Mouse (Mus musculus) testis, adult 2 months (tissue): Measurements from ENCODE around the gene Dst. TPM values are rescaled to one million over a fixed set of nuclear protein-coding genes. Genes with fewer than 3 reads are reported as not detected.

Experiments used
- H3K27ac ChIP-seq: fragments of 200-500 bp; 2 replicates; pipeline ENCODE4 v1.5.1; 2012; ENCODE audit warnings: low read depth, low read length; ENCODE audit not compliant: control insufficient read depth, insufficient read depth
- H3K27me3 ChIP-seq: fragments of 200-500 bp; 2 replicates; pipeline ENCODE4 v1.6.1; 2012; ENCODE audit warnings: mild to moderate bottlenecking, low read length, moderate library complexity; ENCODE audit not compliant: control insufficient read depth, insufficient read depth
- H3K36me3 ChIP-seq: fragments of 200-500 bp; 2 replicates; pipeline ENCODE4 v1.6.1; 2012; ENCODE audit warnings: mild to moderate bottlenecking, low read length; ENCODE audit not compliant: control insufficient read depth, insufficient read depth
- H3K4me1 ChIP-seq: fragments of 200-500 bp; 2 replicates; pipeline ENCODE4 v1.6.1; 2012; ENCODE audit warnings: low read length; ENCODE audit not compliant: control insufficient read depth, insufficient read depth
- H3K4me3 ChIP-seq: fragments of 200-500 bp; 2 replicates; pipeline ENCODE4 v1.5.1; 2012; ENCODE audit warnings: low read depth, mild to moderate bottlenecking, low read length, moderate library complexity, mixed read lengths; ENCODE audit not compliant: control insufficient read depth
- CTCF ChIP-seq: fragments of 200-500 bp; IDR thresholded peaks from 2 replicates; pipeline ENCODE4 v1.5.1; 2012; ENCODE audit warnings: low read depth, mild to moderate bottlenecking, inconsistent platforms, low read length, moderate library complexity; ENCODE audit not compliant: control insufficient read depth, insufficient read depth, insufficient replicate concordance
- POLR2A ChIP-seq: fragments of 200-500 bp; IDR thresholded peaks from 2 replicates; pipeline ENCODE4 v1.6.1; 2012; ENCODE audit warnings: low read depth, mild to moderate bottlenecking, inconsistent platforms, low read length, moderate library complexity; ENCODE audit not compliant: control insufficient read depth
- polyA plus RNA-seq: library from polyadenylated mRNA; depleted of rRNA; stranded (reverse); fragments of >200 nt; gene quantifications from 2 replicates; pipeline ENCODE4 v1.2.3, GENCODE M21; 2012

Dst gene
- polyA plus RNA-seq, 1 experiment = 33.0 TPM

DNA sequence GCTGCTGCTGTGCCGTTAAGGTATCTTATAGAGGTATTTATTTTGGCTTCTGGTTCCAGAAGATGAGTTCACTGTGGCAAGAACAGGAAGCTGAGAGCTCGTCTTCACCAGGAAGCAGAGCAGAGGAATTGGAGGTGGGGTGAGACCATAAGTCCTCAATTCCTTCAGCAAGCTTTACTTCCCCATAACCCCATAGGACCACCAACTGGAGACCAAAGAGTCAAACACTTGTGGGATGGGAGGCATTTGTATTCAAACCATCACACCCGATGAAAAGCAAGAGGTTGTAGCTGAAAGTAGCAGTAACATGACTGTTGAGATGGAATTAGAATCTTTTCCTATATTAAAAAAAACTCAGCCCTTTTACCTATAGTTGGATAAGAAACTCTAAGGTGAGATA is 132.0 kb downstream of the Dst start:
- Histone ChIP-seq H3K4me3 (no peak overlapping the region), H3K4me1 (no peaks in the 10 kb centered on the region), H3K27ac (no peak overlapping the region), H3K36me3 (no peaks in the 10 kb centered on the region), H3K27me3 (no peaks in the 10 kb centered on the region)
- TF ChIP-seq POLR2A = no peak
- TF ChIP-seq CTCF = no peak

DNA sequence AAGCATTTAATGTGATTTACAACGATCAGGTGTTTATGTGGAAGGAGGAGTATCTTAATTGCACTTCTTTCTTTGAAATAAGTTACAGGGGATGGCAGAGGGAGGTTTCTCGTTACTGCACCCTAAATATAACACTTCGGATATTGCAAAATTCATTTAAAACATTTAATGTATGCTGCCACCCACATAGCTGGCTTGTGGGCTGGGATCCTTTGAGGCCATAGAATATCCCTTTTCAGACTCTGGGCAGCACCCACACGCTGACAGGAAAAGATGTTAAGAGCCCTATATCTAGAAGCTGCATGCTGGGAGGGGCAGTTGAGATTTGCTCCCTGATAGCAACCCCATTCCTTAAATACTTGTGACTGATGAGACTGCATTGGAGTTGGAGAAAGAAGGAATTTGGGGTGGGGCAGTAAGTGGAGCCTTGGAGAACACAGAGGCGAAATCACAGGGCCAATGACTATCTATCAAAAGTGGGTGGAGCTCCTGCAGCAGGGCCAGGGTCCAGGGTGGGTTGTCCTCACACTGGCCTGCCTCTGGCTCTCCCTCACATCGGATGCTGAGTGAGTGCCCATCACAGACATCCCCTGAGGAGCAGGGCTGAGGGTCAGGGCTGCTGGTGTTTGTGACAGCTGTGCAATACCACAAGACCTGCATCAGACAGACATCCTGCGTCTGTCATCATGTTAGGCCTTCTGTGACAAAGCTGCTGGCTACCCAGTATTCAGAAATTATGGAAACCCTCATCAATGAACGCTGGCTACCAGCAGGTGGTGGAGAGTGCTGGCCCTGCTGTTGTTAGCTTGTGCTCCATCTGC is 133.1 kb downstream of the Dst start:
- no peaks in the 10 kb centered on the region for H3K27me3 ChIP-seq
- H3K27ac ChIP-seq = no peak overlapping the region
- no peaks in the 10 kb centered on the region for H3K36me3 ChIP-seq
- H3K4me3 ChIP-seq = no peak overlapping the region
- no peaks in the 10 kb centered on the region for H3K4me1 ChIP-seq
- TF ChIP-seq CTCF (no peak), POLR2A (no peak)

DNA sequence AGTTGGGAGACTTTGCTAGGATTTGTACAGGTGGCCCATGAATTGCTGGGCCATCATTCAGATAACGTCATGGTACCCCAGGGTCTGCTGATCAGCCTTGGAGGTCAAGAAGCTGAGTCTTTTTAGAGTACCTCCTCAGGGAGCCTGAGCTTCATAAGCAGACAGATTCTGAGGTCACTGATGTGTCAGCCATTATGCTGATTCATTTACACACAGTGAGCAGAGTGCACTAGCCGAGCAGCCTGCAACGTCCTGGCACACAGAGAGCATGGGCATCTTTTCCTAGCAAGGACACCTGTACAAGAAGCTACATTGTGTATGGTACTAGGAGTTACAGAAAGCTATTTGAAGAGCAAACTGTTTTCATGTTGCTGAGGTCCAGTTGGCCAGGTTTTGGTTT is 134.3 kb downstream of the Dst start:
- no peaks in the 10 kb centered on the region for H3K36me3 ChIP-seq
- no peaks in the 10 kb centered on the region for H3K4me1 ChIP-seq
- no peak for TF ChIP-seq CTCF
- TF ChIP-seq POLR2A = no peak
- no peaks in the 10 kb centered on the region for H3K27me3 ChIP-seq
- H3K27ac ChIP-seq = no peak overlapping the region
- no peak overlapping the region for H3K4me3 ChIP-seq

DNA sequence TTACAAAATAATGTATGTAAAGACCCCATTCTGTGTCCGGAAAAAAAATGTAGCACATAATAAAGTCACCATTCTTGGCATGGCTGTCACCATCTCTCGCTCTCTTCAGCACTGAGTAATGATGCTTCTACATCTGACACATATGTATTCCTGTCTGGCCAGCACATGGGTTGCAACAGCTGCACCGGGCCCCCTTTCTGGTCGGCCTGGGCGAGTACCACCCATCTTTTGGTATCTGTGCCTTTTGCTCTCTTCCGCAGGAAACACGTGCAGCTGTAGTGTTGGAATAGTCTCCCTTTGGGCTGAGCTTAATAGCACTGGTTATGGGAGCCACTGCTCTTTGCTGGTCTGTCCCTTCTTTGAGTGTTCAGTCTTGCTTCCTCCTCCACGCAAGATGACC is 135.3 kb downstream of the Dst start:
- H3K4me3 ChIP-seq = no peak overlapping the region
- TF ChIP-seq CTCF = no peak
- TF ChIP-seq POLR2A = no peak
- no peak overlapping the region for H3K27ac ChIP-seq
- H3K27me3 ChIP-seq = no peaks in the 10 kb centered on the region
- H3K36me3 ChIP-seq = no peaks in the 10 kb centered on the region
- H3K4me1 ChIP-seq = no peaks in the 10 kb centered on the region

DNA sequence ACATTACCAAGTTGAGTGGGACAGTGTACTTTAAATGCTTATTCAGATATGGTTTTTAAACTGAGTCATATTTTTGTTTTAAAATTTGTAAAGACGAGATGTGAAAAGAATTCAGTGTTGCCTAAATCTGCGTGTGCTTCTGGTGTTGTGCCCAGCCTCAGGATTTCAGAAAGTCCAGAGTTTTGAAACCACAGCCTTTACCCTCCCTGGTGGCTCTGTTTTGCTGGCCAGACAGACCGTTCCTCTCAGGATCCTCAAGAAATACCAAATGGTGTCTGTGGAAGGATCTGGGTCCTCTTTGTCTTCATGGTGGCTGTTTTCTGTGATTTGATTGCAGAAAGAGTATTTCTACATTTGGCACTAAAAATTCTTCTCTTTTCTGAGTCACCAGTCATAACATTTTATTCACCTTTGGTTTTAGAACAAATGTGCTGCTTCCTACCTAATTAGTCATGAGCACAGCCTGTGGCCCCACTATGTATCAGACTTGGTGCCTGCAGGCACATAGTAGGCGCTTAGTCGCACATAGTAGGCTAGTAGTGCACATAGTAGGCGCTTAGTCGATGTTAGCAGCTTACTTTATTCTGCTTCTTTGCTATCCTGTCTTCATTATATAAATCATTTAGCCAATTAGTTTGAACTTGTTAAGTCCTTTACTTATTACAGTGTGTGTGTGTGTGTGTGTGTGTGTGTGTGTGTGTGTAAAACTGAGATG is 136.0 kb downstream of the Dst start:
- H3K4me1 ChIP-seq = no peaks in the 10 kb centered on the region
- TF ChIP-seq CTCF = no peak
- no peak for TF ChIP-seq POLR2A
- H3K4me3 ChIP-seq = no peak overlapping the region
- H3K27me3 ChIP-seq = no peaks in the 10 kb centered on the region
- H3K27ac ChIP-seq = no peak overlapping the region
- H3K36me3 ChIP-seq = no peaks in the 10 kb centered on the region

DNA sequence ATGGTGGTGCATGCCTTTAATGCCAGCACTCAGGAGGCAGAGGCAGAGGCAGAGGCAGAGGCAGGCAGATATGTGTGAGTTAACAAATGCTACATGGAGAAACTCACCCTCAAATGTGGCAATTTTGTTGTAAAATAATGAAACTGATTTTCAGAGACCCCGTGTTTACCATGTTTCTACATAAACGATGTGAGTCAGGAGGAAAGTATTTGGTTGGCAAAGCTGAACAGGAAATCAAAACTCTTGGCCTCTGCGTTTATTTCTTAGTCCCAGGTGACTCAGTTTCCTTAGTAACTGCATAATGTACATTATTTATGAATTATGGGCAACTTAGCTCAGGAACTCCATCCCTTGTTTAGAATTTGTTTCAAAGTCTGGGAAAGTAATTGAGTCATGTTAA is 136.7 kb downstream of the Dst start:
- TF ChIP-seq CTCF = no peak
- no peak for TF ChIP-seq POLR2A
- Histone ChIP-seq H3K36me3 (no peaks in the 10 kb centered on the region), H3K27me3 (no peaks in the 10 kb centered on the region), H3K4me3 (no peak overlapping the region), H3K27ac (no peak overlapping the region), H3K4me1 (no peaks in the 10 kb centered on the region)

DNA sequence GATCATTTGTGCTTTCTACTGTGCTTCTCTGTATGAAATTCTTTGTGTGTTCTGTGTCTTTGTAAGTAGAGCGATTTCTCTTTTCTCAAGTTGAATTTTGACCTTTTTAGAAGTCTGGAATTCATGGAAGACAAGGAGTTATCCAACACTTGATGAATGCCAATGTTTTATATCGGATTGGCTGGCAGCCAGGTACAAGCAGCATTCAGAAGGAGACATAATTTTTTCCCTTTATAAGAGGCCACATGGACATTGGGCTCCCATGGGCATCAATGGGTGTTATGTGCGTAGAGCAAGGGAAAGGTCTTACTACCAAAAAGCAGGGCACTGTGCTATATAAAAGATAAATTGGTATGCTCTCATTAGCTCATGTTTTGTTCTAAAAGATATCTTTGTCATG is 139.3 kb downstream of the Dst start:
- no peak overlapping the region for H3K4me3 ChIP-seq
- peaks cover 3% of the 10 kb centered on the region for H3K4me1 ChIP-seq
- no peaks in the 10 kb centered on the region for H3K36me3 ChIP-seq
- TF ChIP-seq POLR2A (no peak), CTCF (no peak)
- no peak overlapping the region for H3K27ac ChIP-seq
- H3K27me3 ChIP-seq = no peaks in the 10 kb centered on the region
